Mouse (Mus musculus): ENCODE results near the gene Pcyt1a. TPM values are rescaled to one million over a fixed set of nuclear protein-coding genes. Genes with fewer than 3 reads are reported as not detected.

Pcyt1a gene
- polyA plus RNA-seq, 1 experiment from 2014 or later = 48.2 TPM

- H3K27me3 ChIP-seq = no peaks in the 10 kb centered on the region
- 87% methylated on average over 12 of the region's 12 CpGs for whole genome bisulfite sequencing
- peaks cover 15% of the 10 kb centered on the region for H3K4me1 ChIP-seq (replicated peaks)
- H3K9ac ChIP-seq = no peak overlapping the region
- no peaks in the 10 kb centered on the region for H3K9me3 ChIP-seq
- H3K4me2 ChIP-seq = no peak overlapping the region
- no peak overlapping the region for H3K27ac ChIP-seq
- H3K36me3 ChIP-seq = no peaks in the 10 kb centered on the region
- no peak for ATAC-seq (ENCODE audit: low FRiP score)
- no peak overlapping the region for H3K4me3 ChIP-seq
These were observed 87.2 kb downstream of the Pcyt1a start for GRCm38 (mm10) chr16:32517785-32518481.

GRCm38 (mm10) chr16:32519656-32520371 lies 89.1 kb downstream of the Pcyt1a start:
- ATAC-seq (ENCODE audit: low FRiP score) = no peak
- no peaks in the 10 kb centered on the region for H3K36me3 ChIP-seq
- no peaks in the 10 kb centered on the region for H3K9me3 ChIP-seq
- H3K9ac ChIP-seq = no peak overlapping the region
- H3K4me1 ChIP-seq (replicated peaks) = peaks cover 28% of the 10 kb centered on the region
- H3K27me3 ChIP-seq = no peaks in the 10 kb centered on the region
- H3K27ac ChIP-seq = no peak overlapping the region
- WGBS = 81% methylated on average over 15 of the region's 15 CpGs
- no peak overlapping the region for H3K4me3 ChIP-seq
- H3K4me2 ChIP-seq = no peak overlapping the region

- no peak overlapping the region for H3K4me3 ChIP-seq
- ATAC-seq (ENCODE audit: low FRiP score) = no peak
- no peak overlapping the region for H3K9ac ChIP-seq
- H3K4me2 ChIP-seq = no peak overlapping the region
- peaks cover 28% of the 10 kb centered on the region for H3K4me1 ChIP-seq (replicated peaks)
- 70% methylated on average over 9 of the region's 9 CpGs for WGBS
- no peaks in the 10 kb centered on the region for H3K36me3 ChIP-seq
- H3K27me3 ChIP-seq = no peaks in the 10 kb centered on the region
- H3K27ac ChIP-seq = no peak overlapping the region
- no peaks in the 10 kb centered on the region for H3K9me3 ChIP-seq
These were observed 89.6 kb downstream of the Pcyt1a start for GRCm38 (mm10) chr16:32520372-32520748.

DNA sequence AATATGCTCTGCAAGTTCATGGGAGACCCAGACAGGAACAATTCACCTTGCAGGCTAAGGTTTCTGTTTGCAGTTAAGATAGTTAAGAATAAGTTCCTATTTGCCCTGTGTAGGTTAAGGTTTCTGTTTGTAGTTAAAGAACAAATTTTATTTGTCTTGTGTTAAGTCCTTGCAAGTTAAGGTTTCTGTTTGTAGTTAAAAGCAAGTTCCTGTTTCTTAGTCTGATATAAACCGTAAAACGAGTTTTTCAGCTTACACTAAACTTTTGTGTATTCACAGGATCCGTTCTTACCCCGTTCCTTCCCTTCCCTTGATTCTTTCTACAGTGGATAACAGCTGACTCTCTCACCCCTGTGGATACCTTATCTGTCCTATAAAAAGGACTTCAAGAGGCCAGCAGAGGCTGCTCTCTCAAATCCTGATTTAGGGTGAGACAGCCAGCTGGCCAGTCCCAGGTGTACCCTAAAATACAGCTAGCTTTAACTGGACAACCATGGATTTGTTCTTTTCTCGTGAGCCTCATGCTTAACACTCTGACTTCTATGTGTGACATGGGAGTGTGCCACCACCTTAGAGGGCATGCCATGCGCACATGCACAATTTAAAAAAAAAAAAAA lies 92.0 kb downstream of the Pcyt1a start:
- Histone ChIP-seq H3K36me3 (no peaks in the 10 kb centered on the region), H3K4me2 (no peak overlapping the region), H3K4me1 (replicated peaks) (peaks cover 14% of the 10 kb centered on the region), H3K27ac (no peak overlapping the region), H3K9ac (no peak overlapping the region), H3K4me3 (no peak overlapping the region), H3K9me3 (no peaks in the 10 kb centered on the region), H3K27me3 (no peaks in the 10 kb centered on the region)
- no peak for ATAC-seq (ENCODE audit: low FRiP score)
- whole genome bisulfite sequencing = 94% methylated on average over 6 of the region's 6 CpGs

GRCm38 (mm10) chr16:32523462-32524243 lies 92.9 kb downstream of the Pcyt1a start:
- Histone ChIP-seq H3K4me3 (no peak overlapping the region), H3K9me3 (no peaks in the 10 kb centered on the region), H3K4me1 (replicated peaks) (peaks cover 14% of the 10 kb centered on the region), H3K9ac (no peak overlapping the region), H3K27me3 (no peaks in the 10 kb centered on the region), H3K4me2 (no peak overlapping the region), H3K27ac (peak overlapping the region; percentile 82), H3K36me3 (no peaks in the 10 kb centered on the region)
- peak; percentile 74 for ATAC-seq (ENCODE audit: low FRiP score)
- 56% methylated on average over 8 of the region's 8 CpGs for WGBS

GRCm38 (mm10) chr16:32524244-32524615 lies 93.5 kb downstream of the Pcyt1a start:
- Histone ChIP-seq H3K27me3 (no peaks in the 10 kb centered on the region), H3K36me3 (no peaks in the 10 kb centered on the region), H3K4me1 (replicated peaks) (peaks cover 14% of the 10 kb centered on the region), H3K4me3 (no peak overlapping the region), H3K4me2 (no peak overlapping the region), H3K9me3 (no peaks in the 10 kb centered on the region), H3K27ac (peak overlapping the region; percentile 82), H3K9ac (no peak overlapping the region)
- peak; percentile 55 for ATAC-seq (ENCODE audit: low FRiP score)
- WGBS = 34% methylated on average over 5 of the region's 5 CpGs

Other genes with a start within 250 kb of the Pcyt1a start
- gene Fbxo45, start 183.8 kb upstream of the Pcyt1a start, polyA plus RNA-seq (2015; fragmentation: Nextera tagmentation; extraction: Ambion mirVana) = 7.6 and 8.2 TPM in 2 replicates
- 17.1 and 17.4 TPM in 2 replicates for gene Wdr53, start 183.7 kb upstream of the Pcyt1a start, polyA plus RNA-seq (2015; fragmentation: Nextera tagmentation; extraction: Ambion mirVana)
- 0.16 and 0.23 TPM in 2 replicates for gene Smco1, start 159.5 kb upstream of the Pcyt1a start, polyA plus RNA-seq (2015; fragmentation: Nextera tagmentation; extraction: Ambion mirVana)
- gene Rnf168, start 153.5 kb upstream of the Pcyt1a start, polyA plus RNA-seq (2015; fragmentation: Nextera tagmentation; extraction: Ambion mirVana) = 28.4 and 29.1 TPM in 2 replicates
- gene Ubxn7, start 98.7 kb upstream of the Pcyt1a start, polyA plus RNA-seq (2015; fragmentation: Nextera tagmentation; extraction: Ambion mirVana) = 28.5 and 29.0 TPM in 2 replicates
- gene Tm4sf19, start 30.4 kb upstream of the Pcyt1a start, polyA plus RNA-seq (2015; fragmentation: Nextera tagmentation; extraction: Ambion mirVana) = not detected in 2 replicates
- gene Tctex1d2, start 11.2 kb upstream of the Pcyt1a start, polyA plus RNA-seq (2015; fragmentation: Nextera tagmentation; extraction: Ambion mirVana) = 35.4 and 36.6 TPM in 2 replicates
- gene Slc51a, start 57.0 kb downstream of the Pcyt1a start, polyA plus RNA-seq (2015; fragmentation: Nextera tagmentation; extraction: Ambion mirVana) = 0.13 and 0.26 TPM in 2 replicates
- 0.35 TPM in 1 of 2 replicates, not detected in the other for gene Zdhhc19, start 65.3 kb downstream of the Pcyt1a start, polyA plus RNA-seq (2015; fragmentation: Nextera tagmentation; extraction: Ambion mirVana)
- 32.6 and 44.3 TPM in 2 replicates for gene Tfrc, start 178.0 kb downstream of the Pcyt1a start, polyA plus RNA-seq (2015; fragmentation: Nextera tagmentation; extraction: Ambion mirVana)
- gene Tnk2, start 213.0 kb downstream of the Pcyt1a start, polyA plus RNA-seq (2015; fragmentation: Nextera tagmentation; extraction: Ambion mirVana) = 18.0 and 19.1 TPM in 2 replicates

All from hindbrain, embryonic 13.5 days (tissue).